Mouse (Mus musculus) midbrain, embryonic 12.5 days (tissue): Measurements from ENCODE around the gene Med29. TPM values are rescaled to one million over a fixed set of nuclear protein-coding genes. Genes with fewer than 3 reads are reported as not detected.
A peak's percentile ranks its signal among the peaks of the same experiment; 100 is the strongest.

Experiments used
- ATAC-seq: fragments of 200-750 bp; cut with Nextera tagmentation; 2 replicates; pipeline ENCODE4 v1.8.0; 2017; ENCODE audit warnings: low read depth, moderate TSS enrichment, moderate library complexity; ENCODE audit not compliant: low FRiP score
- H3K27ac ChIP-seq: fragments of 300-500 bp; sonication (generic); replicated peaks from 2 replicates; pipeline ENCODE4 v1.5.1; 2016; ENCODE audit warnings: mild to moderate bottlenecking
- H3K27me3 ChIP-seq: fragments of 300-500 bp; sonication (generic); 2 replicates; pipeline ENCODE4 v1.6.1; 2016; ENCODE audit warnings: mild to moderate bottlenecking
- H3K36me3 ChIP-seq: fragments of 300-500 bp; sonication (generic); 2 replicates; pipeline ENCODE4 v1.6.1; 2016
- H3K4me1 ChIP-seq: fragments of 300-500 bp; sonication (generic); 2 replicates; pipeline ENCODE4 v1.6.1; 2016
- H3K4me2 ChIP-seq: fragments of 300-500 bp; sonication (generic); replicated peaks from 2 replicates; pipeline ENCODE4 v1.6.1; 2016; ENCODE audit warnings: mild to moderate bottlenecking, moderate library complexity
- H3K4me3 ChIP-seq: fragments of 300-500 bp; sonication (generic); 2 replicates; pipeline ENCODE4 v1.5.1; 2016; ENCODE audit warnings: mild to moderate bottlenecking
- H3K9ac ChIP-seq: fragments of 300-500 bp; sonication (generic); replicated peaks from 2 replicates; pipeline ENCODE4 v1.6.1; 2016; ENCODE audit warnings: mild to moderate bottlenecking, moderate library complexity
- H3K9me3 ChIP-seq: fragments of 300-500 bp; sonication (generic); 2 replicates; pipeline ENCODE4 v1.6.1; 2016; ENCODE audit warnings: mild to moderate bottlenecking
- WGBS: fragments of 180-500 bp; shearing (Covaris S2); methylation state at CpG from one replicate; pipeline ENCODE4 v1.1.7; 2016; 5-methylcytosine and 5-hydroxymethylcytosine counted together
- polyA plus RNA-seq: library from polyadenylated mRNA; unstranded; fragments of >200 nt; fragmentation: Nextera tagmentation; extraction: Ambion mirVana; gene quantifications from 2 replicates; pipeline ENCODE4 v1.2.1, GENCODE M21; 2016

Gene Med29
- polyA plus RNA-seq, 1 experiment from 2014 or later = 46.9 TPM

DNA sequence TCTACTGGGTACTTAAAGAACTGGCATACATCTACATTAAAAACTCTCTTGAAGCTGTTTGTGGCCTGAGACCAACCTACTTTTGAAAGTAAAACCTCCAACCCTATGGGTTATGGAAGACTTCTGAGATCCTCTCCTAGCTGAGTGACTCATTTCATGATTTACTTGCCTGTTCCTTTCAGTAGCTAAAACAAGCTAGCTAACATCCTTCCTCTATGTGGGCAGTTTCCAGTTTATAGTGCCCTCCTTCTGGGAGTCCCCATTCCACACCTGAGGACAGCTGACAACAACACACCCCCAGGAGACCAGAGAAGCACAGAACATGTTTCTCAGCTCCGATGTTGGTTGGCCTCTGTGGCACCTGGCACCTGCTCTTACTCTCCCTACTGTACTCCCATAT is 30.5 kb upstream of the Med29 start:
- no peak for ATAC-seq
- peaks cover 59% of the 10 kb centered on the region for H3K36me3 ChIP-seq
- no peak overlapping the region for H3K4me3 ChIP-seq

DNA sequence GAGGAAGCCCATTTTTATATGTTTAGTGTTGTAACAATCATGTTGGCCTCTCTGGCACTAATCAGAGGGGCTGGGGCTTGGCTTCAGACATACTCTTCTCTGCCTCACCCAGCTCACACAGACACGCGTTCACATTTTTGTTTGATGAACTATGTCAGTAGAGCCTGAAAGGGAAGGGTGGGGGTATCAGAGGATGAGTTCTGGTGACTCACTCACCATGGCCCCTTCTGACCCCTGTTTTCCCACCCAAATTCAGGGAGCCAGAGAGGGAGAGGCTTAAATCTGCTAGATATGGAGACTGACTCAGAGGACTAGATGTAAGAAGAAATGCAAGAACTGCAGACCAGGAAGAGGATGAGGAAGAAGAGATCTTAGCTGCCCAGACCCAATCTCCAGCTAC is 26.9 kb upstream of the Med29 start:
- Histone ChIP-seq H3K9ac (no peak overlapping the region), H3K36me3 (peaks cover 85% of the 10 kb centered on the region), H3K27me3 (no peaks in the 10 kb centered on the region), H3K4me1 (no peaks in the 10 kb centered on the region), H3K27ac (no peak overlapping the region), H3K4me3 (no peak overlapping the region), H3K9me3 (no peaks in the 10 kb centered on the region), H3K4me2 (no peak overlapping the region)
- no peak for ATAC-seq
- WGBS = 98% methylated on average over 2 of the region's 2 CpGs

More for the DNA sequence above, 30.5 kb upstream of the Med29 start:
- WGBS = 100% methylated on average over 1 of the region's 1 CpGs
- Histone ChIP-seq H3K9me3 (no peaks in the 10 kb centered on the region), H3K9ac (no peak overlapping the region), H3K27me3 (no peaks in the 10 kb centered on the region), H3K27ac (no peak overlapping the region), H3K4me2 (no peak overlapping the region), H3K4me1 (no peaks in the 10 kb centered on the region)

DNA sequence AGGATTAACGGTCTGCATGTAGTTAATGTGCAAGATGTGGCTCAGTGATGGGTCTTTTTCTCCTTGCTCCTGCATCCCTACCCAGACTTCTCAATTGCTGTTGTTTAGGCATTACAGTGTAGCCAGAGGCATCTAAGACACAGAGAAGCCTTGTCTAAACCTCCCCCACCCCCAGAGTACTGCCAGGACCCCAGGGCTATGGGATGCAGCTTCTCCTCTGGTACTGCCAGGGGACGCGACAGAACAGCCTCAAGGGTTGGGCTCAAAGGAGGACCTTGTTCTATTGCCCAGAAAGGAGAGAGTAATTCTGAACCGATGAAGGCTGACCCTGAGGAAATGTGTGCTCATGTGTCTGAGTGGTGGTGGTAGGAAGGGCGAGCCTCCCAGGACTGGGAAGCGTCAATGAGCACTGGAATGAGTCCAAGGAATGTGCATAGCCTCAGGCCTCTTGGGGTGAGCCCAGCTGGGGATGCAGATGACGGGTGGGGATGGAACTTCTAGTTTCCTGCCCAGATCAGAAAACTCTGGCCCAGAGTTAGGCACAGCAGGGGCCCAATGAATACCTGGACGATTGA is 25.7 kb upstream of the Med29 start:
- H3K9ac ChIP-seq = no peak overlapping the region
- H3K36me3 ChIP-seq = peaks cover 89% of the 10 kb centered on the region
- H3K9me3 ChIP-seq = no peaks in the 10 kb centered on the region
- H3K27me3 ChIP-seq = no peaks in the 10 kb centered on the region
- no peaks in the 10 kb centered on the region for H3K4me1 ChIP-seq
- no peak for ATAC-seq
- H3K4me2 ChIP-seq = no peak overlapping the region
- no peak overlapping the region for H3K27ac ChIP-seq
- WGBS = 93% methylated on average over 8 of the region's 8 CpGs
- no peak overlapping the region for H3K4me3 ChIP-seq

DNA sequence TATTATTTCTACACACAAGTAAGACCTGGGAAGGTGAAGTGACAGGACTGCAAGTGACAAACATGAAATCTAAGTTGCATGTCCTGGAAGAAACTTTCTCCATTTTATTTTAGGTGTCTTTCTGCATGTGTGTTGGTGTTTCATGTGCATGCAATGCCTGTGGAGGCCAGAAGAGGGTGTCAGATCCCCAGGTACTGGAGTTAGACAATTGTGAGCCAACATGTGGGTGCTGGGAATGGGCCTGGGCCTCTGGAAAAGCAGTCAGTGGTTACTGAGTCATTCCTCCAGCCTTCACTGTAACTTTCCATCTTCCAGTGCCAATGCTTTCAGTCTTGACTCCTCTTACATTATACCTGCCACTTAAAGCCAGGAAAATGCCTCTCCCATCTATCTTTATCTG is 24.9 kb upstream of the Med29 start:
- no peak overlapping the region for H3K27ac ChIP-seq
- H3K9ac ChIP-seq = no peak overlapping the region
- H3K36me3 ChIP-seq = peaks cover 89% of the 10 kb centered on the region
- no peak for ATAC-seq
- H3K27me3 ChIP-seq = no peaks in the 10 kb centered on the region
- no peak overlapping the region for H3K4me2 ChIP-seq
- H3K9me3 ChIP-seq = no peaks in the 10 kb centered on the region
- H3K4me3 ChIP-seq = no peak overlapping the region
- H3K4me1 ChIP-seq = no peaks in the 10 kb centered on the region

DNA sequence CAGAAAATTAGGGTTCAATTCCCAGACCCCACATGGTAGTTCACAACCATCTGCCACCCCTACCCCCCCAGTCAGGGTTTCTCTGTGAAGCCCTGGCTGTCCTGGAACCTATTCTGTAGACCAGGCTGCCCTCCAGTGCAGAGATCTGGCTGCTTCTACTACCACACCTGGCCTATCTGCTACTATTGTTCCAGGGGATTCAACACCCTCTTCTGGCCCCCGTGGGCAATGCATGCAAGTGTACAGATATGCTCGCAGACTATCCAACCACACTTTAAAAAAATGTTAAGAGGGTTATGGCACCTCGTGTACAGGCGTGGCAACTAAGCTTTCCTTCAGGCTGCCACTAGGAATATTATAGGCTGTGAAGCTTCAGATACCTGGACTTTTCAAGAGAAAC is 20.3 kb upstream of the Med29 start:
- peaks cover 87% of the 10 kb centered on the region for H3K36me3 ChIP-seq
- no peak for ATAC-seq

DNA sequence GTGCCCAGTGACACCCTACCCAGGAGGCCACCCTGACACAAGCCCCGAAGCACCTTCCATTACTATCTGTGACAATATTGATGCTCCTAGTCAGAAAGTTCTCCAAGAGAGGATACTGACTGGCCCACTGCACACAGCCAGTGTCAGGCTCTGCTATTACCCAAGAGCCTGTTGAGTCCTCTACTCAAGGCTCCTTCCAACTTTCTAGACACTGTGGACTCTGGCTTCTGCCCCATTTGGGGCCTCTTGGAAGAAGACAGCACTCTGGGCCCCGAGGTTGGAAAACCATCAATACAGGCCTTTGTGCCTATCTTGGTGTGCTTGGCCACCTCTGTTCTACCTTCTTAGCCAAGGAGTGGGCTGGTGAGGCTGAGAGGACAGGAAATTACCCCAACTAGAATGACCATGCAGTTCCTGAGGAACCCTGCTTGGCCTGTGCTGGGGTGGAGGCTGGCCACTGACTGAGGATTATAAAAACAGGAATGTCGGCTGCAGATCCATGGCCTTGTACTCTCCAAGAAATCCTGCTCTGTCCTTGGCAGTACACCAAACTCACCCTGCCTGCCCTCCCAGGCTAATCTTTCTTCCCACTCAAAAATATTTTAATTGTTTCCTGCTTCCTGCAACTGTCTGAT is 18.4 kb upstream of the Med29 start:
- no peak overlapping the region for H3K27ac ChIP-seq
- H3K4me1 ChIP-seq = no peaks in the 10 kb centered on the region
- no peak overlapping the region for H3K9ac ChIP-seq
- WGBS = 88% methylated on average over 3 of the region's 3 CpGs
- peaks cover 93% of the 10 kb centered on the region for H3K36me3 ChIP-seq
- H3K9me3 ChIP-seq = no peaks in the 10 kb centered on the region
- H3K4me2 ChIP-seq = no peak overlapping the region
- H3K27me3 ChIP-seq = no peaks in the 10 kb centered on the region
- ATAC-seq = no peak
- no peak overlapping the region for H3K4me3 ChIP-seq

More for the DNA sequence above, 20.3 kb upstream of the Med29 start:
- Histone ChIP-seq H3K27me3 (no peaks in the 10 kb centered on the region), H3K4me3 (no peak overlapping the region), H3K4me1 (no peaks in the 10 kb centered on the region), H3K27ac (no peak overlapping the region), H3K9ac (no peak overlapping the region), H3K9me3 (no peaks in the 10 kb centered on the region), H3K4me2 (no peak overlapping the region)
- 90% methylated on average over 4 of the region's 4 CpGs for WGBS

DNA sequence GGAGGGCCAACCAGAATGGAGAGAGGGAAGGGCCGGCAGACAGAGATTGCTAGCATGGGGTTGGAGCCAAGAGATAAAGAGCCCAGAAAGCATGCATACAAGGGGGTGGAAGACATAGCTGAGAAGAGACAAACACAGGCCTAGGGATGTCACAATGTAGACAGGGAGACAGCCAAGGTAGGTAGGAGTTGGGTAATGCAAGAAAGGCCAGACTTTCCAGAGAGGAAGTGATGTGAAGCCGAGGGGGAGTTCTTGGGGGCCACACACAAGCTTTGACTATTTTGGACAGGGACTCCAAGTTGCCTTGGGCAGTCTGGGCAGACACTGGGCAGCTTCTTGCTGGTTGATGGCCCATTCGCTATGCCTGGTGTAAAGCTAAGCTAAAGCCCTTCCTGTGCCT is 9.4 kb upstream of the Med29 start:
- H3K27me3 ChIP-seq = no peaks in the 10 kb centered on the region
- no peaks in the 10 kb centered on the region for H3K9me3 ChIP-seq
- H3K4me1 ChIP-seq = no peaks in the 10 kb centered on the region
- H3K36me3 ChIP-seq = peaks cover 91% of the 10 kb centered on the region
- ATAC-seq = no peak
- 83% methylated on average over 3 of the region's 3 CpGs for WGBS
- no peak overlapping the region for H3K9ac ChIP-seq
- H3K4me3 ChIP-seq = no peak overlapping the region
- H3K4me2 ChIP-seq = no peak overlapping the region
- no peak overlapping the region for H3K27ac ChIP-seq

DNA sequence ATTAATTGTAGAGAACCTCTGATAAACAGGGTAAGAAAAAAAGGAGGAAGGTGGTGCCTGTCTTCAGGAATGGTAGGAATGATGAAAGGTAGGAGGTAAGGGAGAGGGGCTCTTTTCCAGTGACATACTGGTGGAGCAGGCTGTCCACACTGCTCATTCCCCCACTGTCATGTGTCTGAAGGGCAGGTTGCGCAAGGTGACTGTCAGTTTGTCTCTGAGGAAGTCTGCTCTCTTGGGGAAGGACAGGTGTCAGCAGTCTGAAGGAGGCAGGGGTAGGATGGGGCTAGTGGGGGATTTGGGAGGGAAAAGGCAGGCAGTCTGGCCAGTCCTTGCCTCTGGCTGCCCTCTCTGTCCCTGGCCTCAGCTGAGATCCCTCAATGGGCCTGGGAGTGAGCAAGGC is 8.5 kb upstream of the Med29 start:
- Histone ChIP-seq H3K4me3 (no peak overlapping the region), H3K4me2 (no peak overlapping the region), H3K9me3 (no peaks in the 10 kb centered on the region), H3K27ac (no peak overlapping the region), H3K27me3 (no peaks in the 10 kb centered on the region), H3K4me1 (no peaks in the 10 kb centered on the region), H3K9ac (no peak overlapping the region), H3K36me3 (peaks cover 91% of the 10 kb centered on the region)
- 90% methylated on average over 1 of the region's 1 CpGs for WGBS
- no peak for ATAC-seq

DNA sequence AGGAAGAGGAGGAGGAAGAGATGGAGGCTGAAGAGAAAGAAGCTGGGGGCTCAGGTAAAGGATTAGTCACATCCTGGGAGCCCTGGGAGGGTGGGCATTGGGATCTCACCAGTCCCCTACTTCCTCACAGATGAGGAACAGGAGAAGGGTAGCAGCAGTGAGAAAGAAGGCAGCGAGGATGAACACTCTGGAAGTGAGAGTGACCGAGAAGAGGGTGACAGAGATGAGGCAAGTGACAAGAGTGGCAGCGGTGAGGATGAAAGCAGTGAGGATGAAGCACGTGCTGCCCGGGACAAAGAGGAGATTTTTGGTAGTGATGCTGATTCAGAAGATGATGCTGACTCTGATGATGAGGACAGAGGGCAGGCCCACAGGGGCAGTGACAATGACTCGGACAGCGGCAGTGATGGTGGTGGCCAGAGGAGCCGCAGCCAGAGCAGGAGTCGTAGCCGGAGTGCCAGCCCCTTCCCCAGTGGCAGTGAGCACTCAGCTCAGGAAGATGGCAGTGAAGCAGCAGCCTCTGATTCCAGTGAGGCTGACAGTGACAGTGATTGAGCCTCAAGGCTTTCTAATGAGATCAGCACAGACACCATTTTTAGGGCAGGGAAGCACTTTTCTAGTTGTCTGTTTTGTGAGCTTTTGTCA is 6.3 kb upstream of the Med29 start:
- H3K36me3 ChIP-seq = peaks cover 83% of the 10 kb centered on the region
- H3K9me3 ChIP-seq = no peaks in the 10 kb centered on the region
- peaks cover 2% of the 10 kb centered on the region for H3K4me1 ChIP-seq
- 91% methylated on average over 10 of the region's 10 CpGs for WGBS
- no peak overlapping the region for H3K4me3 ChIP-seq
- no peak for ATAC-seq
- no peak overlapping the region for H3K27ac ChIP-seq
- no peaks in the 10 kb centered on the region for H3K27me3 ChIP-seq
- no peak overlapping the region for H3K9ac ChIP-seq
- no peak overlapping the region for H3K4me2 ChIP-seq

DNA sequence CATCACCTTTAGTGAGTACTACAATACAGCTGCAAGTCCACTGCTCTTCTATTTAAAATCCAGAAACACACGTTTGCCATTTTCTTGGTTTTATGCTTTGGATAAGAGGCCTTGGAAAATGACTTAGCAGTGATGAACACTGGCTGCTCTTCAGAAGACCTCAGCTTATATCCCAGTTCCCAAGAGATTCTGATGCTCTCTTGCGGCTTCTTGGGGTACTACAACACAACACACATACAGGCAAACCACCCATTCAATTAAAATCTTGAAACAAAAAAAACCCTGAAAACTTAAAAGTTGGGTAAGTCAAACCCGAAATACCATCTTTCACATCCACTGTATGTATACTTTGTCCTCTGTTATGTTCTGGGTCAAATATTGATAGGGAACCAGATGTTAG is 5.5 kb upstream of the Med29 start:
- WGBS = 66% methylated on average over 3 of the region's 3 CpGs
- H3K4me2 ChIP-seq = no peak overlapping the region
- H3K27me3 ChIP-seq = no peaks in the 10 kb centered on the region
- no peak for ATAC-seq
- peaks cover 75% of the 10 kb centered on the region for H3K36me3 ChIP-seq
- no peak overlapping the region for H3K27ac ChIP-seq
- no peak overlapping the region for H3K9ac ChIP-seq
- no peak overlapping the region for H3K4me3 ChIP-seq
- peaks cover 8% of the 10 kb centered on the region for H3K4me1 ChIP-seq
- H3K9me3 ChIP-seq = no peaks in the 10 kb centered on the region

DNA sequence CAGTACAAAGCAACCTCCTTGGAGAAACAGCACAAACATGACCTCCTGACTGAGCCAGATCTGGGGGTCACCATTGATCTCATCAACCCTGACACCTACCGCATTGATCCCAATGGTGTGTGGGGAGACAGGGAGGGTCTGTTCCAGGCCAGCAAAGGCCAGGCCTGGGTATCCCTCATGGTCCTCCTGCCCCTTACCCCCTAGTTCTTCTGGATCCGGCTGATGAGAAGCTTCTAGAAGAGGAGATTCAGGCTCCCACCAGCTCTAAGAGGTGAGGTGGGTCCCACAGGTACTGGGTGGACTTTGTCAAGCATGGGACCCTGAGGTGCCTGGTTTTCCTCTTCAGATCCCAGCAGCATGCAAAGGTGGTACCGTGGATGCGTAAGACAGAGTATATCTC is 2.9 kb upstream of the Med29 start:
- whole genome bisulfite sequencing = 97% methylated on average over 4 of the region's 4 CpGs
- ATAC-seq = no peak
- H3K9ac ChIP-seq = no peak overlapping the region
- peaks cover 16% of the 10 kb centered on the region for H3K4me1 ChIP-seq
- H3K27me3 ChIP-seq = no peaks in the 10 kb centered on the region
- H3K27ac ChIP-seq = no peak overlapping the region
- no peak overlapping the region for H3K4me3 ChIP-seq
- H3K36me3 ChIP-seq = peaks cover 51% of the 10 kb centered on the region
- no peaks in the 10 kb centered on the region for H3K9me3 ChIP-seq
- H3K4me2 ChIP-seq = no peak overlapping the region

DNA sequence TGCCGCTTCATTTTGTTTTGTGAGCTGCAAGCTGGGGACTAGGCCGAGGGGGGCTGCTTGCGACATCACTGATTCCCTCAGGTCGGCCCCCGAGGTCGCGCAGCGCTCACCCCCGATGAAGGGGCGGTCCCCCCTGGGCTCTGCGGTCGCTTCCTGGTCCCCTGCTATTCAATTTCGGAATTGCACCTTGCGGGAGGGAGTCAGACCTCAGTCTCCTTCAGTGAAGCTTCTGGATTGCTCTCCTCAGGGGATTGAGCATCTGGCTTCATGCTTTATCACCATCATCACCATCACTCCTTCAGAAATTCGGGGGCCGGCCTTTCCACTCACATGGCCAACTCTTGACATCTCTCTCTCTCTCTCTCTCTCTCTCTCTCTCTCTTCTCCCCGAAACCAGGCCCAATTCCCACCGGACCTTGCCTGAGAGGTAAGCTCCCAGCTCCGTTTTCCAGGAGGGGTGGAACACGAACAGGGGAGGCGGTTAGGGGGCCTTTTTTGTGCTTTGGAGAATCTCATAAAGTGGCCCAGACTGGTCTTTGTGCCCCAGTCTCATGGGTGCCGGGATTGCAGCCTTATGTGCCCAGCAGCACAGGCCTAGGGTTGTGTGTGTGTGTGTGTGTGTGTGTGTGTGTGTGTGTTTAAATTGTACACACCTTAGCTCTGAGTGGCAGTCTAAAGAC is 904 bp upstream of the Med29 start:
- 7% methylated on average over 22 of the region's 22 CpGs for WGBS

More for the DNA sequence above, 904 bp upstream of the Med29 start:
- no peak for ATAC-seq
- peaks cover 52% of the 10 kb centered on the region for H3K36me3 ChIP-seq
- peak overlapping the region; percentile 97 for H3K4me2 ChIP-seq
- peaks cover 16% of the 10 kb centered on the region for H3K4me1 ChIP-seq
- H3K4me3 ChIP-seq = peak overlapping the region; percentile 94
- no peaks in the 10 kb centered on the region for H3K27me3 ChIP-seq
- no peaks in the 10 kb centered on the region for H3K9me3 ChIP-seq
- H3K9ac ChIP-seq = peak overlapping the region; percentile 92
- H3K27ac ChIP-seq = peak overlapping the region; percentile 80
